Mouse (Mus musculus) neutrophil, adult 65 days (primary cell): ENCODE data around the gene Nav3. TPM values are rescaled to one million over a fixed set of nuclear protein-coding genes. Genes with fewer than 3 reads are reported as not detected.

Experiments
- total RNA-seq: library from RNA; stranded (reverse); gene quantifications from 2 replicates; pipeline ENCODE4 v1.2.4, GENCODE M21; 2023

Gene Nav3
- total RNA-seq: not detected in 2 replicates

GRCm38 (mm10) chr10:110455838-110456493 lies at the start of gene Nav3:
Gene Nav3 (minus strand): TSS chr10:110456204.

